In the genomic region with DNA sequence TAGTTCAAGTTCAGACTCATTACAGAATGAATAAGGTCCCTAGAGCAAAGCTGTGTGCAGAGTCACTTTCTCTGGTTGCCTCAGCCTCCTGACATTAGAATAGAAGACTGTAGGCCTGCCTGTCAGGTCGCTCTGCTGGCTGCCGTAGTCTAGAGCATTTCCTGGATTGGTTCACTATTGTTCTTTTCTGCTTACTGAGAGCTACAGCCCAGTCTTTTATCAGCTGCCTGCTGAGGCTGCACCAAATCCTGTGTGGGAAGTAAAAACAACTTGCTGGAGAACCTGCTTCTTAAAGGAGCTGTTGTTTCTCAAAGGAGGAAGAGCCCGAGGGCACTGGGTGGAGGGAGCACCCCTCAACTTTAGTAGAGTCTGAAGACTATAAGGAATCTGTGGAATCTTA, we compare ENCODE assay signal across 17 mouse cellular contexts. TPM values are rescaled to one million over a fixed set of nuclear protein-coding genes. Genes with fewer than 3 reads are reported as not detected.
DNase-seq lines count a peak whose midpoint lies in the region; ATAC-seq and TF ChIP-seq lines count a peak whose summit lies in the region.
"Had no signal": no experiment of that assay in that cellular context is flagged by ENCODE, and none has a peak within 500 bp of the region (broad histone marks: within the 10 kb centered on the region; RNA-seq: fewer than 3 reads in every experiment).

No protein-coding gene starts in this region.

- no peak for ATAC-seq in heart, embryonic 11.5 days (replicated peaks; ENCODE audit: insufficient number of reproducible peaks, low FRiP score, low TSS enrichment)
- no peak for ATAC-seq in heart, postnatal 0 days (ENCODE audit: insufficient read depth, low read depth)
- ATAC-seq: forebrain, embryonic 13.5 days had no signal

- peaks cover 16% of the 10 kb centered on the region; the same call in 1 of the 2 replicates for H3K36me3 ChIP-seq in heart, embryonic 11.5 days (ENCODE audit: control insufficient read depth, insufficient read depth, low read length)
- peaks cover 66% of the 10 kb centered on the region for H3K36me3 ChIP-seq in heart, postnatal 0 days (replicated peaks; ENCODE audit: control insufficient read depth, insufficient read depth, low read length)

- no peak overlapping the region for H3K4me3 ChIP-seq in heart, embryonic 11.5 days (ENCODE audit: low read depth, low read length)
- peak overlapping the region; percentile 100 for H3K4me3 ChIP-seq in left cerebral cortex, adult 2 months
- H3K4me3 ChIP-seq in heart, postnatal 0 days (ENCODE audit: low read depth, low read length) = no peak overlapping the region
- H3K4me3 ChIP-seq: forebrain, embryonic 13.5 days; limb, embryonic 15.5 days; megakaryocyte, embryonic 14.5 days; myocyte had no signal

- H3K4me2 ChIP-seq in heart, embryonic 11.5 days = no peak overlapping the region
- H3K4me2 ChIP-seq in heart, postnatal 0 days (ENCODE audit: low read depth, low read length) = no peak overlapping the region
- H3K4me2 ChIP-seq: forebrain, embryonic 13.5 days; limb, embryonic 15.5 days had no signal

- no peak for DNase-seq in heart, postnatal 25 days (ENCODE audit: low spot score)
- DNase-seq in left cerebral cortex, adult 2 months (ENCODE audit: extremely low spot score in 1 of 2, low spot score in 2 of 2) = no peak
- DNase-seq in left cerebral cortex, postnatal 10 days (ENCODE audit: extremely low spot score in 1 of 2, low spot score in 2 of 2) = no peak
- peak; percentile 46 for DNase-seq in R1 (ENCODE audit: low read depth, low spot score)
- no peak for DNase-seq in heart, postnatal 0 days (ENCODE audit: low spot score)
- no peak for DNase-seq in yolk sac, embryonic 10.5 days (ENCODE audit: low spot score)
- DNase-seq: adrenal gland, postnatal 10 days; cerebellum, adult 9-10 months; kidney, adult 9 months; lung, adult 2 months; right cerebral cortex, postnatal 14 days; thymus, postnatal 4 days had no signal

- peaks cover 9% of the 10 kb centered on the region for H3K4me1 ChIP-seq in heart, embryonic 11.5 days (ENCODE audit: control insufficient read depth, insufficient read depth, low read length)
- peaks cover 7% of the 10 kb centered on the region for H3K4me1 ChIP-seq in heart, postnatal 0 days (ENCODE audit: control insufficient read depth, insufficient read depth)

- intact Hi-C loops in heart, postnatal 25 days (cut with DNase I) = loop anchor here (2.0 to 5.0 kb wide), 6 partner anchors 21 to 319 kb away; a partner anchor contains a TSS
- intact Hi-C loops in left cerebral cortex, adult 2 months (cut with DNase I) = loop anchor here (2.0 to 5.0 kb wide), 5 partner anchors 74 to 369 kb away; no protein-coding TSS in a partner anchor
- intact Hi-C loops in left cerebral cortex, postnatal 10 days (cut with DNase I) = loop anchor here (5.0 to 10.0 kb wide), 4 partner anchors 59 to 371 kb away; no protein-coding TSS in a partner anchor

- H3K27ac ChIP-seq in heart, embryonic 11.5 days (ENCODE audit: low read depth, low read length) = 0 out of 2 replicates have a peak overlapping the region, but pooled peaks have one; percentile 4
- peak overlapping the region; percentile 79 for H3K27ac ChIP-seq in left cerebral cortex, adult 2 months
- H3K27ac ChIP-seq in heart, postnatal 0 days (ENCODE audit: low read depth) = peak overlapping the region; percentile 37
- H3K27ac ChIP-seq: forebrain, embryonic 13.5 days; limb, embryonic 15.5 days had no signal

- TF ChIP-seq EP300 in heart, postnatal 0 days (IDR thresholded peaks at IDR 0.05; ENCODE audit: low read depth) = no peak

- TF ChIP-seq CTCF in left cerebral cortex, adult 2 months (IDR thresholded peaks at IDR 0.05) = no peak
- no peak for TF ChIP-seq CTCF in heart, postnatal 0 days (IDR thresholded peaks at IDR 0.05; ENCODE audit: low read depth)

- WGBS in heart, embryonic 11.5 days (ENCODE audit: insufficient replicate concordance) = 53% methylated on average over 3 of the region's 3 CpGs
- 39% methylated on average over 3 of the region's 3 CpGs for WGBS in heart, postnatal 0 days

- no peaks in the 10 kb centered on the region for H3K9me3 ChIP-seq in heart, embryonic 11.5 days (replicated peaks; ENCODE audit: control insufficient read depth, low read length)
- no peaks in the 10 kb centered on the region for H3K9me3 ChIP-seq in heart, postnatal 0 days (replicated peaks; ENCODE audit: control insufficient read depth, low read length)
- H3K9me3 ChIP-seq: forebrain, embryonic 13.5 days; limb, embryonic 15.5 days; megakaryocyte, embryonic 14.5 days had no signal

- H3K9ac ChIP-seq in heart, embryonic 11.5 days (ENCODE audit: low read depth, low read length) = no peak overlapping the region
- H3K9ac ChIP-seq in heart, postnatal 0 days (replicated peaks; ENCODE audit: low read depth, low read length) = no peak overlapping the region
- H3K9ac ChIP-seq: forebrain, embryonic 13.5 days; limb, embryonic 15.5 days had no signal

- H3K27me3 ChIP-seq in heart, embryonic 11.5 days (ENCODE audit: control insufficient read depth, insufficient read depth, low read length) = no peaks in the 10 kb centered on the region
- no peaks in the 10 kb centered on the region for H3K27me3 ChIP-seq in heart, postnatal 0 days (ENCODE audit: control insufficient read depth, insufficient read depth, low read length)
- H3K27me3 ChIP-seq: forebrain, embryonic 13.5 days; limb, embryonic 15.5 days; megakaryocyte, embryonic 14.5 days had no signal

RNA-seq across cellular contexts. Expression of a gene that starts 4.5 kb away (rescaled TPM):
- 797 and 913 TPM in 2 replicates for polyA plus RNA-seq in heart, embryonic 11.5 days (2014; fragmentation: Nextera tagmentation; extraction: Ambion mirVana)
- 100 to 1,000 TPM; 264 to 282 TPM for total RNA-seq in heart, postnatal 25 days (2021)
- total RNA-seq in left cerebral cortex, adult 2 months (2021) = 1,000 to 10,000 TPM; 2,238 to 2,247 TPM
- 1,000 to 10,000 TPM; 2,169 to 2,321 TPM for total RNA-seq in left cerebral cortex, postnatal 10 days (2021)
- 236 and 375 TPM in 2 replicates for total RNA-seq in heart, postnatal 0 days (2014; rRNA removed; ENCODE audit: low replicate concordance)
- polyA plus RNA-seq in heart, postnatal 0 days (2015; fragmentation: Nextera tagmentation; extraction: Ambion mirVana) = 771 and 839 TPM in 2 replicates

RNA-seq across cellular contexts. Expression of a gene that starts 44.3 kb away (rescaled TPM):
- 6.2 and 10.1 TPM in 2 replicates for polyA plus RNA-seq in heart, embryonic 11.5 days (2014; fragmentation: Nextera tagmentation; extraction: Ambion mirVana)
- total RNA-seq in heart, postnatal 25 days (2021) = 10 to 100 TPM in 1 of 2 experiments, 1 to 10 TPM in 1; 10.0 to 12.7 TPM
- total RNA-seq in left cerebral cortex, adult 2 months (2021) = 10 to 100 TPM; 17.3 to 21.9 TPM
- 10 to 100 TPM; 12.9 to 14.9 TPM for total RNA-seq in left cerebral cortex, postnatal 10 days (2021)
- 13.7 and 16.6 TPM in 2 replicates for total RNA-seq in heart, postnatal 0 days (2014; rRNA removed; ENCODE audit: low replicate concordance)
- 7.6 and 7.7 TPM in 2 replicates for polyA plus RNA-seq in heart, postnatal 0 days (2015; fragmentation: Nextera tagmentation; extraction: Ambion mirVana)

Comparison
In these comparisons a context has a peak if more than half of its experiments do, and no peak if none do; other contexts are left out.
1. H3K27ac ChIP-seq: peak in every context shown above with its lines; median percentile 79 in left cerebral cortex, adult 2 months; 37 in heart, postnatal 0 days; 4 in heart, embryonic 11.5 days.